8 mouse cellular contexts compared by ENCODE assay signal in genomic region chr17:87601456-87602259, GRCm38 (mm10). TPM values are rescaled to one million over a fixed set of nuclear protein-coding genes. Genes with fewer than 3 reads are reported as not detected.
DNase-seq lines count a peak whose midpoint lies in the region; ATAC-seq and TF ChIP-seq lines count a peak whose summit lies in the region.

No protein-coding gene starts in this region.

- H3K27ac ChIP-seq in heart, postnatal 0 days (ENCODE audit: low read depth) = no peak overlapping the region
- H3K27ac ChIP-seq in CH12.LX (ENCODE audit: insufficient read depth, low read depth) (no peak overlapping the region), macrophage (peak overlapping the region; percentile 48)
- H3K27ac ChIP-seq in kidney, embryonic 15.5 days = no peak overlapping the region
- H3K27ac ChIP-seq in hindbrain, embryonic 13.5 days = no peak overlapping the region

- WGBS in heart, postnatal 0 days = 43% methylated on average over 14 of the region's 14 CpGs
- 49% methylated on average over 14 of the region's 14 CpGs for WGBS in kidney, embryonic 15.5 days
- WGBS in macrophage (ENCODE audit: missing documents) = 51% methylated on average over 14 of the region's 14 CpGs
- WGBS in hindbrain, embryonic 13.5 days = 42% methylated on average over 14 of the region's 14 CpGs

- DNase-seq in heart, postnatal 0 days (ENCODE audit: low spot score) = no peak
- DNase-seq in heart, postnatal 25 days (ENCODE audit: low spot score) = no peak
- DNase-seq in CH12.LX (ENCODE audit: extremely low read depth) = peak; percentile 18
- peak; percentile 24 for DNase-seq in brain, adult 2 months (ENCODE audit: low read depth, low spot score)
- DNase-seq in frontal cortex, postnatal 10 days (ENCODE audit: low spot score in 2 of 2) = no peak

- TF ChIP-seq RAD21 in CH12.LX (IDR thresholded peaks at IDR 0.05; ENCODE audit: low read depth, low read length) = peak; percentile 51

- no peaks in the 10 kb centered on the region for H3K9me3 ChIP-seq in heart, postnatal 0 days (replicated peaks; ENCODE audit: control insufficient read depth, low read length)
- peaks cover 3% of the 10 kb centered on the region for H3K9me3 ChIP-seq in CH12.LX (replicated peaks; ENCODE audit: low read length)
- H3K9me3 ChIP-seq in kidney, embryonic 15.5 days (replicated peaks) = no peaks in the 10 kb centered on the region
- no peaks in the 10 kb centered on the region for H3K9me3 ChIP-seq in hindbrain, embryonic 13.5 days

- dilution Hi-C loops in CH12.LX (cut with MboI; ENCODE audit: extremely low pct_ligation_motif_present, extremely low pct_unique_long_range_greater_than_20kb, low sequenced_read_pairs) = no loop called here

- H3K79me2 ChIP-seq in CH12.LX (replicated peaks; ENCODE audit: control insufficient read depth, extremely low read depth, insufficient read depth, poor library complexity, severe bottlenecking) (no peaks in the 10 kb centered on the region), macrophage (ENCODE audit: inconsistent target) (no peaks in the 10 kb centered on the region)

- no peak for TF ChIP-seq EP300 in heart, postnatal 0 days (IDR thresholded peaks at IDR 0.05; ENCODE audit: low read depth)
- TF ChIP-seq EP300 in CH12.LX (IDR thresholded peaks at IDR 0.05; ENCODE audit: low read length) = no peak

- TF ChIP-seq POLR2A in CH12.LX (IDR thresholded peaks at IDR 0.05; ENCODE audit: low read depth, low read length) = no peak

- no peak for ATAC-seq in heart, postnatal 0 days (ENCODE audit: insufficient read depth, low read depth)
- ATAC-seq in kidney, embryonic 15.5 days (replicated peaks; ENCODE audit: low FRiP score) = no peak
- ATAC-seq in hindbrain, embryonic 13.5 days (ENCODE audit: low FRiP score) = no peak

- H3K9ac ChIP-seq in heart, postnatal 0 days (replicated peaks; ENCODE audit: low read depth, low read length) = no peak overlapping the region
- no peak overlapping the region for H3K9ac ChIP-seq in CH12.LX (ENCODE audit: insufficient read depth, low read depth)
- H3K9ac ChIP-seq in kidney, embryonic 15.5 days = no peak overlapping the region
- no peak overlapping the region for H3K9ac ChIP-seq in hindbrain, embryonic 13.5 days

- peak; percentile 55 for TF ChIP-seq CTCF in heart, postnatal 0 days (IDR thresholded peaks at IDR 0.05; ENCODE audit: low read depth)
- TF ChIP-seq CTCF in CH12.LX (conservative IDR thresholded peaks at IDR 0.05 in 1 of 2, IDR thresholded peaks at IDR 0.05 in 1 of 2; ENCODE audit: low read depth in 2 of 2, low read length in 2 of 2) = peak; percentile 34 to 69; a peak in 3 of 4 replicates

- in situ Hi-C loops in CH12.LX (cut with MboI; ENCODE audit: low pct_ligation_motif_present, low pct_unique_long_range_greater_than_20kb, low sequenced_read_pairs) = loop anchor here (10.0 kb wide), 1 partner anchor 63 kb away; no protein-coding TSS in a partner anchor

- H3K4me3 ChIP-seq in heart, postnatal 0 days (ENCODE audit: low read depth, low read length) = no peak overlapping the region
- H3K4me3 ChIP-seq in CH12.LX (replicated peaks in 1 of 3; ENCODE audit: low read depth in 2 of 3, low read length in 2 of 3, poor library complexity in 1 of 3) (no peak overlapping the region), macrophage (ENCODE audit: inconsistent target) (peak overlapping the region; percentile 18; the same call in 1 of the 2 replicates)
- H3K4me3 ChIP-seq in kidney, embryonic 15.5 days (replicated peaks) = no peak overlapping the region
- H3K4me3 ChIP-seq in hindbrain, embryonic 13.5 days = no peak overlapping the region

- H3K4me1 ChIP-seq in heart, postnatal 0 days (ENCODE audit: control insufficient read depth, insufficient read depth) = no peaks in the 10 kb centered on the region
- H3K4me1 ChIP-seq in CH12.LX (ENCODE audit: control insufficient read depth in 1 of 2, insufficient read depth in 2 of 2) = peaks cover 3 to 7% of the 10 kb centered on the region in 2 experiments; a peak in 2 of 4 replicates
- peaks cover 16% of the 10 kb centered on the region for H3K4me1 ChIP-seq in kidney, embryonic 15.5 days
- H3K4me1 ChIP-seq in hindbrain, embryonic 13.5 days (replicated peaks) = no peaks in the 10 kb centered on the region

- H3K27me3 ChIP-seq in heart, postnatal 0 days (ENCODE audit: control insufficient read depth, insufficient read depth, low read length) = no peaks in the 10 kb centered on the region
- no peaks in the 10 kb centered on the region for H3K27me3 ChIP-seq in CH12.LX (replicated peaks)
- no peaks in the 10 kb centered on the region for H3K27me3 ChIP-seq in kidney, embryonic 15.5 days
- no peaks in the 10 kb centered on the region for H3K27me3 ChIP-seq in hindbrain, embryonic 13.5 days

- no peaks in the 10 kb centered on the region for H3K36me3 ChIP-seq in heart, postnatal 0 days (replicated peaks; ENCODE audit: control insufficient read depth, insufficient read depth, low read length)
- H3K36me3 ChIP-seq in CH12.LX (replicated peaks in 1 of 2; ENCODE audit: control insufficient read depth in 1 of 2, insufficient read depth in 1 of 2, low read length in 1 of 2) (no peaks in the 10 kb centered on the region), macrophage (ENCODE audit: inconsistent target) (no peaks in the 10 kb centered on the region)
- H3K36me3 ChIP-seq in kidney, embryonic 15.5 days = no peaks in the 10 kb centered on the region
- H3K36me3 ChIP-seq in hindbrain, embryonic 13.5 days = no peaks in the 10 kb centered on the region

- intact Hi-C loops in heart, postnatal 25 days (cut with DNase I) = loop anchor here (2.0 kb wide), 1 partner anchor 63 kb away; no protein-coding TSS in a partner anchor

- no peak overlapping the region; the same call in 1 of the 2 replicates for H3K4me2 ChIP-seq in heart, postnatal 0 days (ENCODE audit: low read depth, low read length)
- 0 out of 2 replicates have a peak overlapping the region, but pooled peaks have one; percentile 55 for H3K4me2 ChIP-seq in CH12.LX (ENCODE audit: insufficient read depth, low read depth, poor library complexity, severe bottlenecking)
- peak overlapping the region; percentile 25 for H3K4me2 ChIP-seq in kidney, embryonic 15.5 days
- no peak overlapping the region for H3K4me2 ChIP-seq in hindbrain, embryonic 13.5 days

TF ChIP-seq in CH12.LX, 34 proteins besides CTCF, POLR2A, EP300 and RAD21:
- no peak for TF ChIP-seq GABPA (IDR thresholded peaks at IDR 0.05; ENCODE audit: insufficient replicate concordance, low read depth, low read length)
- TF ChIP-seq JUND (conservative IDR thresholded peaks at IDR 0.05; ENCODE audit: low read depth, low read length) = no peak
- TF ChIP-seq HCFC1 (IDR thresholded peaks at IDR 0.05; ENCODE audit: low read depth, low read length) = no peak
- peak; percentile 59 for TF ChIP-seq SMC3 (IDR thresholded peaks at IDR 0.05; ENCODE audit: low read depth, low read length)
- TF ChIP-seq ZMIZ1 (IDR thresholded peaks at IDR 0.05; ENCODE audit: low read depth, low read length) = no peak
- TF ChIP-seq ZNF384 (IDR thresholded peaks at IDR 0.05; ENCODE audit: low read depth, low read length) = peak; percentile 83
- no peak for TF ChIP-seq KAT2A (IDR thresholded peaks at IDR 0.05; ENCODE audit: insufficient replicate concordance, low read length)

RNA-seq across cellular contexts. Expression of gene Epcam, which starts 34.1 kb away (rescaled TPM):
- not detected in 2 replicates for total RNA-seq in heart, postnatal 0 days (2014; rRNA removed; ENCODE audit: low replicate concordance)
- 0.20 and 1.4 TPM in 2 replicates for polyA plus RNA-seq in heart, postnatal 0 days (2015; fragmentation: Nextera tagmentation; extraction: Ambion mirVana)
- not detected for total RNA-seq in heart, postnatal 25 days (2021)
- total RNA-seq in CH12.LX (2012; rRNA removed) (5.0 and 13.4 TPM in 2 replicates), CH12.LX (2014; rRNA removed) (1.4 and 1.9 TPM in 2 replicates)
- polyA plus RNA-seq in CH12.LX (2012; ENCODE audit: insufficient read length, low read depth) (1.9 TPM in 2 replicates), macrophage (2018) (not detected in 3 replicates)
- 234 and 258 TPM in 2 replicates for polyA plus RNA-seq in kidney, embryonic 15.5 days (2015; fragmentation: Nextera tagmentation; extraction: Ambion mirVana)
- not detected for total RNA-seq in macrophage (2018; cell fraction: chromatin; rRNA removed)
- under 1 TPM in 1 of 26 experiments, not detected in 25; 0.11 TPM for total RNA-seq in macrophage (2018; cell fraction: cytosol; rRNA removed)
- total RNA-seq in macrophage (2018; cell fraction: nucleus; rRNA removed) = not detected
- 3.5 and 4.4 TPM in 2 replicates for polyA plus RNA-seq in hindbrain, embryonic 13.5 days (2015; fragmentation: Nextera tagmentation; extraction: Ambion mirVana)

Comparison
In these comparisons a context has a peak if more than half of its experiments do, and no peak if none do; other contexts are left out.
1. DNase-seq: peak in CH12.LX (single experiment) and brain, adult 2 months (single experiment); none in heart, postnatal 0 days (single experiment), heart, postnatal 25 days (single experiment) and frontal cortex, postnatal 10 days (0 of 2).
2. H3K4me2 ChIP-seq: peak in CH12.LX (single experiment) and kidney, embryonic 15.5 days (single experiment); none in heart, postnatal 0 days (single experiment) and hindbrain, embryonic 13.5 days (single experiment).
3. RNA of gene Epcam, which starts 34.1 kb away (polyA plus RNA-seq): 234 to 258 TPM in kidney, embryonic 15.5 days; 3.5 to 4.4 TPM in hindbrain, embryonic 13.5 days, 1.9 TPM in CH12.LX, 0.20 to 1.4 TPM in heart, postnatal 0 days and not detected in macrophage; every median in the first group is over 10 times any median in the second.